Mouse (Mus musculus) lung, adult 2 months (tissue): ENCODE measurements around the gene Wrap73. TPM values are rescaled to one million over a fixed set of nuclear protein-coding genes. Genes with fewer than 3 reads are reported as not detected.
A peak's percentile ranks its signal among the peaks of the same experiment; 100 is the strongest.

ENCODE experiments used
- DNase-seq: peaks from one replicate; pipeline ENCODE4 v3.0.0; 2022
- H3K4me1 ChIP-seq: fragments of 200-500 bp; 2 replicates; pipeline ENCODE4 v1.6.1; 2011; ENCODE audit warnings: low read length; ENCODE audit not compliant: control insufficient read depth, insufficient read depth
- H3K4me3 ChIP-seq: fragments of 200-500 bp; replicated peaks from 2 replicates; pipeline ENCODE3; 2011; ENCODE audit warnings: low read depth, mild to moderate bottlenecking, control low read depth, low read length; ENCODE audit errors: extremely low read depth
- CTCF ChIP-seq: fragments of 200-500 bp; IDR thresholded peaks from 2 replicates; pipeline ENCODE4 v1.5.1; 2011; ENCODE audit warnings: mild to moderate bottlenecking, low read length, control low read depth; ENCODE audit not compliant: insufficient read depth
- POLR2A ChIP-seq: fragments of 200-500 bp; IDR thresholded peaks from 2 replicates; pipeline ENCODE4 v1.6.1; 2011; ENCODE audit warnings: low read depth, mild to moderate bottlenecking, control low read depth, low read length, borderline replicate concordance; ENCODE audit errors: extremely low read depth
- WGBS: fragments of 180-500 bp; shearing (Covaris S2); methylation state at CpG from one replicate; pipeline ENCODE4 v1.1.7; 2018; 5-methylcytosine and 5-hydroxymethylcytosine counted together
- polyA plus RNA-seq: library from polyadenylated mRNA; depleted of rRNA; stranded (reverse); fragments of >200 nt; gene quantifications from 2 replicates; pipeline ENCODE4 v1.2.3, GENCODE M21; 2012; rRNA removed

Gene Wrap73
- polyA plus RNA-seq = 20.2 and 20.3 TPM in 2 replicates

- WGBS = 2% methylated on average over 48 of the region's 49 CpGs
- Histone ChIP-seq H3K4me3 (peak within 1 kb of the TSS; percentile 99), H3K4me1 (peaks cover 11% of the 10 kb centered on the region)
- TF ChIP-seq POLR2A (peak; percentile 59; the same call in 1 of the 2 replicates), CTCF (no peak)
- peak; percentile 84 for DNase-seq
These were observed at the start of gene Wrap73 for GRCm38 (mm10) chr4:154142211-154143040. Wrap73 (plus strand) TSS chr4:154142372.

- no peak for TF ChIP-seq POLR2A
- peak; percentile 67 for TF ChIP-seq CTCF
- 18% methylated on average over 9 of the region's 9 CpGs for WGBS
- Histone ChIP-seq H3K4me1 (no peaks in the 10 kb centered on the region), H3K4me3 (no peak overlapping the region)
- peak; percentile 39 for DNase-seq
These were observed 49.0 kb upstream of the Wrap73 start for GRCm38 (mm10) chr4:154093210-154093609.

DNA sequence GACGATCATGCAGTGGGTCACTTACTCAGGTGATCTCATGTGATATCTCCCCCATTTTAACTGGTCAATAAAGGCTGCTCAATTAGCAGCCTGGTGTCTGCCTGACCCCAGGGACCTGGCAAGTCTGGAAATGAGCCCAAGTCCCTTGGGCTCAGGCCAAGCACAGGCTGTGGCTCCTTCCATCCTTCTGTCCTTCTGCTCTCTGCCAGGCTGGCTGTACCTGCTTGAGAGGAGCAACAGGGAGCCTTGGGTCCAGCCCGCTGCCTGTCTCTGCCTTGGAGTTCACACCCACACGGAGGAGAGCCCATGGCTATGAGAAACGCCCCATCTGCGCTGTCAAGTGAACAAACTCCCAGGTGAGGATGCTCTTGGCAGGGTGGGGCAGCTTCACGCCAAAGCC, 46.1 kb upstream of the Wrap73 start:
- TF ChIP-seq POLR2A (no peak), CTCF (no peak)
- DNase-seq = no peak
- WGBS = 20% methylated on average over 6 of the region's 6 CpGs
- Histone ChIP-seq H3K4me3 (no peak overlapping the region), H3K4me1 (no peaks in the 10 kb centered on the region)

DNA sequence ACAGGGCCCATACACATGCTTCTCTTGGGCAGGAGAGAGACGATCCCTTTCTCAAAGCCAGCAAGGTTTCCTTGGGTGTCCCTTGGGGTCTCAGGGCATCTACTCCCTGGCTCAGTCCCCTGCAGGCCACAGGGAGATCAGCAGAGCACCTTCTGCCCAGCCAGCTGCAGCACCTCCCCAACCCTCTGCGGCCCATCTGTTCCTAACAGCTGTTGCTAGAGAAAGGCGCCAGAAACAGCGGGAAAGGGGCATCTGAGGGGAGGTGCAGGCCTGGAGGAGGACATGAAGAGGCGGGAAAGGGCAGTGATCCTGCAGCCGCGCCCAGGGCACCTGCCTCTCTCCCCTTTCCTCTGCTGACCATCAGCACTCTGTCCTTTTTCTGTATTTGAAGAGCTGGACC, 42.8 kb upstream of the Wrap73 start:
- H3K4me3 ChIP-seq = no peak overlapping the region
- no peak for TF ChIP-seq CTCF
- TF ChIP-seq POLR2A = no peak
- H3K4me1 ChIP-seq = no peaks in the 10 kb centered on the region
- DNase-seq = no peak
- 33% methylated on average over 7 of the region's 7 CpGs for WGBS

GRCm38 (mm10) chr4:154103386-154103785, 38.8 kb upstream of the Wrap73 start:
- no peak for TF ChIP-seq POLR2A
- TF ChIP-seq CTCF = no peak
- no peak overlapping the region for H3K4me3 ChIP-seq
- WGBS = 61% methylated on average over 8 of the region's 8 CpGs
- no peak for DNase-seq
- H3K4me1 ChIP-seq = no peaks in the 10 kb centered on the region

DNA sequence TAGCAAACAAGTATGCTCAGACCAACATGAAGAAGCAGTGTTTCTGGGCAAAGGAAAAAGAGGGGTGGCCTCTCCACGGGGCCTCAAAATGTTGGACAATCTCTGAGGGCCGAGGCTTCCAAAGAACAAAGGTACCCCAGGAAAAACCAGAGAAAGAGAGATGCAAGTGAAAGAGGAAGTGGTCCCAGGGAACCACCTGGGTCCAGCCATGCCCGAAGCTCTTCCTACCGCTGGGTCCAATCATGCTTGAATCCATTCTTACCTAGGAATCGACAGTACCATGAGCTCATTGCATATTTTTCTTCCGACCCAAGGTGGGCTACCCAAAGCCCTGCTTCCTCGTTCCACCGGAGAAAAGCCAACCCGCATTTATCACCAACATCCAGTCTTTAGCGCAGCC, 38.3 kb upstream of the Wrap73 start:
- TF ChIP-seq CTCF = no peak
- TF ChIP-seq POLR2A = no peak
- WGBS = 85% methylated on average over 10 of the region's 10 CpGs
- Histone ChIP-seq H3K4me3 (no peak overlapping the region), H3K4me1 (no peaks in the 10 kb centered on the region)
- DNase-seq = no peak

GRCm38 (mm10) chr4:154105381-154106001, 36.7 kb upstream of the Wrap73 start:
- 30% methylated on average over 20 of the region's 20 CpGs for WGBS
- Histone ChIP-seq H3K4me1 (no peaks in the 10 kb centered on the region), H3K4me3 (no peak overlapping the region)
- TF ChIP-seq POLR2A = no peak
- TF ChIP-seq CTCF = peak; percentile 82
- DNase-seq = peak; percentile 56

- TF ChIP-seq CTCF (no peak), POLR2A (no peak)
- H3K4me1 ChIP-seq = no peaks in the 10 kb centered on the region
- no peak for DNase-seq
- 69% methylated on average over 13 of the region's 13 CpGs for WGBS
- H3K4me3 ChIP-seq = no peak overlapping the region
These were observed 35.6 kb upstream of the Wrap73 start for GRCm38 (mm10) chr4:154106497-154107061.

DNA sequence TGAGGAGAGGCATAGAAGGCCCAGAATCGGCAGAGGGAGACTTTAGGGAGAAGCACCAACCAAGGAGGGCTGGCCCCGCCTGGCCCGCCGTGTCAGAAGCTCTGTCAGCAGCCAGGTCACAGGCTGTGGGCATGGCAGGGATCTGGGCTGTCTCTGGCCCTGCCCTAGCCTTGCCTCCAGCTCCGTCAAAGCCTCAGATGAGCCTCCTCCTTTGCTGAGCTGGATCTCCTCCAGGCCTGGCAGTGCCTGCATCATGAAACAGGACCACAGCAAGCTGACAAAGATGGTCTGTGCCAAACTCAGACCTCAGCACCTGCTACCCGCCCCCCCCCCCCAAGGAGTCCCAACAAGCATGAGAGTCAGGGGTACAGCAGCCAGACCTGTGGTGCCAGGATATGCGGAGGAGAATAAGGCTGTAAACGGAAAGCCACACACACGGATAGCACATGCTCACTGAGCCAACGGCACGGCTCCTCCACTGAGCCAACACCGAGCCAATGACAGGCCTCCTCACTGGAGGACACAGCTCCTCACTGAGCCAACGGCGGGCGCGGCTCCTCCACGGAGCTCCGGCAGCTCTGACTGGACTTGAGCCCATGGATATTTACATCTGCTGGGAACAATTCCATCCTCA, 32.8 kb upstream of the Wrap73 start:
- TF ChIP-seq CTCF (no peak), POLR2A (no peak)
- 39% methylated on average over 18 of the region's 18 CpGs for WGBS
- Histone ChIP-seq H3K4me1 (no peaks in the 10 kb centered on the region), H3K4me3 (no peak overlapping the region)
- DNase-seq = no peak
